Mouse (Mus musculus): ENCODE data around the gene Palm2.

- TF ChIP-seq USF1 (IDR thresholded peaks at IDR 0.05; ENCODE audit: low read depth) (no peak), POLR2AphosphoS2 (IDR thresholded peaks at IDR 0.05; ENCODE audit: insufficient read length, low read depth) (no peak), POLR2A (IDR thresholded peaks at IDR 0.05; ENCODE audit: insufficient read length, low read depth) (no peak), TCF12 (IDR thresholded peaks at IDR 0.05; ENCODE audit: insufficient read depth, poor library complexity, severe bottlenecking) (no peak), MAX (IDR thresholded peaks at IDR 0.05; ENCODE audit: low read depth) (no peak), MYOD1 (IDR thresholded peaks at IDR 0.05; ENCODE audit: control insufficient read depth in 1 of 3, insufficient read length in 2 of 3, low read depth in 2 of 3) (no peak), CEBPB (IDR thresholded peaks at IDR 0.05; ENCODE audit: insufficient read depth, poor library complexity, severe bottlenecking) (no peak), E2F4 (IDR thresholded peaks at IDR 0.05; ENCODE audit: insufficient read depth) (no peak)
Measured at GRCm38 (mm10) chr4:57757997-57758396, 323.9 kb downstream of the Palm2 start.

All from myocyte (in vitro differentiated cells).